In genomic region chr14:25236421-25236973, GRCm38 (mm10) we compare ENCODE assay signal across 8 mouse cellular contexts.
DNase-seq lines count a peak whose midpoint lies in the region; ATAC-seq and TF ChIP-seq lines count a peak whose summit lies in the region.

No protein-coding gene starts in this region.

- 56% methylated on average over 13 of the region's 13 CpGs for WGBS in intestine, postnatal 0 days
- WGBS in midbrain, postnatal 0 days: 68% methylated on average over 13 of the region's 13 CpGs

- H3K9ac ChIP-seq in intestine, postnatal 0 days (ENCODE audit: low read depth, low read length): no peak overlapping the region
- H3K9ac ChIP-seq in midbrain, postnatal 0 days (replicated peaks; ENCODE audit: low read length, poor library complexity, severe bottlenecking): no peak overlapping the region

- intact Hi-C loops in heart, postnatal 25 days (cut with DNase I): loop anchor here (10.0 kb wide), 1 partner anchor 328 kb away; no protein-coding TSS in a partner anchor

- no peak overlapping the region for H3K4me3 ChIP-seq in intestine, postnatal 0 days (ENCODE audit: low read depth, low read length)
- no peak overlapping the region for H3K4me3 ChIP-seq in midbrain, postnatal 0 days (ENCODE audit: low read depth, low read length)

- H3K27me3 ChIP-seq in intestine, postnatal 0 days (replicated peaks; ENCODE audit: control insufficient read depth, insufficient read depth, low read length): no peaks in the 10 kb centered on the region
- H3K27me3 ChIP-seq in midbrain, postnatal 0 days (ENCODE audit: insufficient read depth, low read length): no peaks in the 10 kb centered on the region

- no peak overlapping the region for H3K27ac ChIP-seq in intestine, postnatal 0 days (ENCODE audit: low read depth, low read length)
- H3K27ac ChIP-seq in midbrain, postnatal 0 days (ENCODE audit: low read depth, low read length): peak overlapping the region; percentile 4; the same call in 1 of the 2 replicates

- H3K9me3 ChIP-seq in intestine, postnatal 0 days (ENCODE audit: control insufficient read depth): no peaks in the 10 kb centered on the region
- no peaks in the 10 kb centered on the region for H3K9me3 ChIP-seq in midbrain, postnatal 0 days (ENCODE audit: low read length)

- peak; percentile 37; the same call in 1 of the 2 replicates for ATAC-seq in intestine, postnatal 0 days
- no peak for ATAC-seq in midbrain, postnatal 0 days (ENCODE audit: low FRiP score)
- ATAC-seq in CD4-positive, CD25-positive, alpha-beta regulatory T cell, adult 4 months: no peak

- DNase-seq in heart, adult 18-20 months: peak; percentile 58 to 62
- DNase-seq in heart, postnatal 25 days (ENCODE audit: low spot score): no peak
- peak; percentile 39 for DNase-seq in gastrocnemius, adult 18-20 months (ENCODE audit: low spot score)
- peak; percentile 63 for DNase-seq in midbrain, postnatal 0 days (ENCODE audit: low spot score)
- no peak for DNase-seq in embryo, embryonic 10.5 days (ENCODE audit: low spot score)
- DNase-seq in adrenal gland, postnatal 10 days: no peak

- TF ChIP-seq CTCF in intestine, postnatal 0 days (IDR thresholded peaks at IDR 0.05; ENCODE audit: low read depth): no peak
- TF ChIP-seq CTCF in midbrain, postnatal 0 days (IDR thresholded peaks at IDR 0.05): no peak

- no peak overlapping the region for H3K4me2 ChIP-seq in intestine, postnatal 0 days (replicated peaks; ENCODE audit: low read depth)
- no peak overlapping the region for H3K4me2 ChIP-seq in midbrain, postnatal 0 days (ENCODE audit: low read depth, low read length, poor library complexity, severe bottlenecking)

- no peaks in the 10 kb centered on the region for H3K4me1 ChIP-seq in intestine, postnatal 0 days (replicated peaks; ENCODE audit: control insufficient read depth, insufficient read depth, low read length)
- no peaks in the 10 kb centered on the region for H3K4me1 ChIP-seq in midbrain, postnatal 0 days (ENCODE audit: insufficient read depth, low read length)

- H3K36me3 ChIP-seq in intestine, postnatal 0 days (ENCODE audit: control insufficient read depth, insufficient read depth): no peaks in the 10 kb centered on the region
- no peaks in the 10 kb centered on the region for H3K36me3 ChIP-seq in midbrain, postnatal 0 days (ENCODE audit: insufficient read depth, low read length)

Comparison
In these comparisons a context has a peak if more than half of its experiments do, and no peak if none do; other contexts are left out.
1. DNase-seq: peak in heart, adult 18-20 months (2 of 2), gastrocnemius, adult 18-20 months (single experiment) and midbrain, postnatal 0 days (single experiment); none in heart, postnatal 25 days (single experiment), embryo, embryonic 10.5 days (single experiment) and adrenal gland, postnatal 10 days (single experiment).